Mouse (Mus musculus): Measurements from ENCODE around the gene Cd40. TPM values are rescaled to one million over a fixed set of nuclear protein-coding genes. Genes with fewer than 3 reads are reported as not detected.
A peak's percentile ranks its signal among the peaks of the same experiment; 100 is the strongest.

Cd40 gene
- 1 to 10 TPM; 1.8 to 2.3 TPM for total RNA-seq (2021)
- long read RNA-seq, experiment 1, partial matches to known transcripts: 0 of 5 reads
- long read RNA-seq, experiment 1, other reads (novel, unspliced or antisense): 2 of 5 reads
- long read RNA-seq, experiment 2, partial matches to known transcripts: 0 of 2 reads
- long read RNA-seq, experiment 2, other reads (novel, unspliced or antisense): 0 of 2 reads

- DNase-seq (ENCODE audit: low spot score in 2 of 2): peak in 1 of 2 experiments; percentile 50
Measured at GRCm38 (mm10) chr2:165054888-165055852, at the start of gene Cd40. Gene Cd40, plus strand, starts transcription at chr2:165055627.

- no peak for DNase-seq (ENCODE audit: low spot score in 2 of 2)
Measured at GRCm38 (mm10) chr2:165006813-165007212, 48.6 kb upstream of the Cd40 start.

GRCm38 (mm10) chr2:165007986-165008385 is 47.4 kb upstream of the Cd40 start:
- no peak for DNase-seq (ENCODE audit: low spot score in 2 of 2)

GRCm38 (mm10) chr2:165009161-165009560 is 46.3 kb upstream of the Cd40 start:
- no peak for DNase-seq (ENCODE audit: low spot score in 2 of 2)

GRCm38 (mm10) chr2:165009581-165009980 is 45.8 kb upstream of the Cd40 start:
- no peak for DNase-seq (ENCODE audit: low spot score in 2 of 2)

GRCm38 (mm10) chr2:165010351-165010750 is 45.1 kb upstream of the Cd40 start:
- DNase-seq (ENCODE audit: low spot score in 2 of 2): no peak

- no peak for DNase-seq (ENCODE audit: low spot score in 2 of 2)
Measured at GRCm38 (mm10) chr2:165014935-165015334, 40.5 kb upstream of the Cd40 start.

GRCm38 (mm10) chr2:165020490-165020889 is 34.9 kb upstream of the Cd40 start:
- no peak for DNase-seq (ENCODE audit: low spot score in 2 of 2)

- no peak for DNase-seq (ENCODE audit: low spot score in 2 of 2)
Measured at GRCm38 (mm10) chr2:165027163-165027562, 28.3 kb upstream of the Cd40 start.

GRCm38 (mm10) chr2:165032533-165032932 is 22.9 kb upstream of the Cd40 start:
- no peak for DNase-seq (ENCODE audit: low spot score in 2 of 2)

- DNase-seq (ENCODE audit: low spot score in 2 of 2): no peak
Measured at GRCm38 (mm10) chr2:165033306-165033705, 22.1 kb upstream of the Cd40 start.

GRCm38 (mm10) chr2:165034131-165035057 is 21.0 kb upstream of the Cd40 start, which contains the start of gene Ncoa5:
Gene Ncoa5, minus strand, starts transcription at chr2:165034867.
- peak; percentile 97 to 98 for DNase-seq (ENCODE audit: low spot score in 2 of 2)

GRCm38 (mm10) chr2:165035058-165035431 is 20.4 kb upstream of the Cd40 start:
- no peak for DNase-seq (ENCODE audit: low spot score in 2 of 2)

- DNase-seq (ENCODE audit: low spot score in 2 of 2): no peak
Measured at GRCm38 (mm10) chr2:165037415-165037814, 18.0 kb upstream of the Cd40 start.

GRCm38 (mm10) chr2:165042126-165042525 is 13.3 kb upstream of the Cd40 start:
- DNase-seq (ENCODE audit: low spot score in 2 of 2): no peak

GRCm38 (mm10) chr2:165043090-165043636 is 12.3 kb upstream of the Cd40 start:
- no peak for DNase-seq (ENCODE audit: low spot score in 2 of 2)

GRCm38 (mm10) chr2:165043729-165044128 is 11.7 kb upstream of the Cd40 start:
- DNase-seq (ENCODE audit: low spot score in 2 of 2): no peak

GRCm38 (mm10) chr2:165049044-165049443 is 6.4 kb upstream of the Cd40 start:
- no peak for DNase-seq (ENCODE audit: low spot score in 2 of 2)

GRCm38 (mm10) chr2:165050826-165051548 is 4.4 kb upstream of the Cd40 start:
- DNase-seq (ENCODE audit: low spot score in 2 of 2): no peak

GRCm38 (mm10) chr2:165051566-165051965 is 3.9 kb upstream of the Cd40 start:
- no peak for DNase-seq (ENCODE audit: low spot score in 2 of 2)
